Mouse (Mus musculus): ENCODE data around the gene March6.

DNA sequence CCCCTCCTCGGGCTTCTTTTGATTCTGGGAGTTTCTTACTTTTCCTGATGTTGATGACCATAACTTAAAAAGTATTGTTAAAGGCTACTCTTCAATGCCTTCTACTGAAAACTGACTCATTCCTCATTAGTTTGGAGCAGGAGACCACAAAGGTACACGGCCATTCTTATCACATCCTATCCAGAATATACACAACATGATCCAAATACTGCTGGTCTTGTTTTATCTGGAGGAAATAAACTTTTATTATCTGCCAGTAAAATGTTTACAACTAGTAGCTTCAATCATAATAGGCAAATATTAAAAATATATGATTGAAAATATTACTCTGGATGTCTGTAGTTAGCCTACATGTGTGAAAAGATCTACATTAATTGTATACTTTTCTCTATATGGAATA lies 12.5 kb downstream of the March6 start:
- TF ChIP-seq TAL1 (IDR thresholded peaks at IDR 0.05; ENCODE audit: low read length) (no peak), GATA1 (IDR thresholded peaks at IDR 0.05; ENCODE audit: low read length) (no peak)
